Mouse (Mus musculus): Measurements from ENCODE around the gene Nomo1. TPM values are rescaled to one million over a fixed set of nuclear protein-coding genes. Genes with fewer than 3 reads are reported as not detected.
A peak's percentile ranks its signal among the peaks of the same experiment; 100 is the strongest.

Gene Nomo1
- polyA plus RNA-seq, 1 experiment from 2014 or later = 34.4 TPM

- no peak for TF ChIP-seq CTCF (IDR thresholded peaks at IDR 0.05; ENCODE audit: low read depth)
- Histone ChIP-seq H3K4me2 (replicated peaks; ENCODE audit: low read depth) (no peak overlapping the region), H3K36me3 (ENCODE audit: control insufficient read depth, insufficient read depth) (peaks cover 69% of the 10 kb centered on the region), H3K4me1 (replicated peaks; ENCODE audit: control insufficient read depth, insufficient read depth, low read length) (no peaks in the 10 kb centered on the region), H3K9me3 (ENCODE audit: control insufficient read depth) (no peaks in the 10 kb centered on the region), H3K27me3 (replicated peaks; ENCODE audit: control insufficient read depth, insufficient read depth, low read length) (no peaks in the 10 kb centered on the region), H3K27ac (ENCODE audit: low read depth, low read length) (no peak overlapping the region), H3K4me3 (ENCODE audit: low read depth, low read length) (no peak overlapping the region), H3K9ac (ENCODE audit: low read depth, low read length) (no peak overlapping the region)
- 90% methylated on average over 7 of the region's 7 CpGs for WGBS
- ATAC-seq = no peak
Measured at GRCm38 (mm10) chr7:46049981-46050380, 16.5 kb downstream of the Nomo1 start.

- Histone ChIP-seq H3K4me1 (replicated peaks; ENCODE audit: control insufficient read depth, insufficient read depth, low read length) (no peaks in the 10 kb centered on the region), H3K27me3 (replicated peaks; ENCODE audit: control insufficient read depth, insufficient read depth, low read length) (no peaks in the 10 kb centered on the region), H3K9ac (ENCODE audit: low read depth, low read length) (no peak overlapping the region), H3K4me3 (ENCODE audit: low read depth, low read length) (no peak overlapping the region), H3K36me3 (ENCODE audit: control insufficient read depth, insufficient read depth) (peaks cover 69% of the 10 kb centered on the region), H3K4me2 (replicated peaks; ENCODE audit: low read depth) (no peak overlapping the region), H3K27ac (ENCODE audit: low read depth, low read length) (no peak overlapping the region), H3K9me3 (ENCODE audit: control insufficient read depth) (no peaks in the 10 kb centered on the region)
- no peak for ATAC-seq
- 83% methylated on average over 4 of the region's 4 CpGs for WGBS
- peak; percentile 56 for TF ChIP-seq CTCF (IDR thresholded peaks at IDR 0.05; ENCODE audit: low read depth)
Measured at GRCm38 (mm10) chr7:46052161-46052821, 18.8 kb downstream of the Nomo1 start.

- Histone ChIP-seq H3K9me3 (ENCODE audit: control insufficient read depth) (no peaks in the 10 kb centered on the region), H3K4me1 (replicated peaks; ENCODE audit: control insufficient read depth, insufficient read depth, low read length) (no peaks in the 10 kb centered on the region), H3K36me3 (ENCODE audit: control insufficient read depth, insufficient read depth) (peaks cover 81% of the 10 kb centered on the region), H3K4me2 (replicated peaks; ENCODE audit: low read depth) (no peak overlapping the region), H3K4me3 (ENCODE audit: low read depth, low read length) (no peak overlapping the region), H3K27ac (ENCODE audit: low read depth, low read length) (no peak overlapping the region), H3K27me3 (replicated peaks; ENCODE audit: control insufficient read depth, insufficient read depth, low read length) (no peaks in the 10 kb centered on the region), H3K9ac (ENCODE audit: low read depth, low read length) (no peak overlapping the region)
- ATAC-seq = no peak
- WGBS = 86% methylated on average over 3 of the region's 3 CpGs
- no peak for TF ChIP-seq CTCF (IDR thresholded peaks at IDR 0.05; ENCODE audit: low read depth)
Measured at GRCm38 (mm10) chr7:46053566-46053965, 20.1 kb downstream of the Nomo1 start.

- 95% methylated on average over 11 of the region's 11 CpGs for WGBS
- no peaks in the 10 kb centered on the region for H3K9me3 ChIP-seq (ENCODE audit: control insufficient read depth)
- H3K36me3 ChIP-seq (ENCODE audit: control insufficient read depth, insufficient read depth) = peaks cover 93% of the 10 kb centered on the region
- H3K27ac ChIP-seq (ENCODE audit: low read depth, low read length) = no peak overlapping the region
- H3K4me2 ChIP-seq (replicated peaks; ENCODE audit: low read depth) = no peak overlapping the region
- no peaks in the 10 kb centered on the region for H3K4me1 ChIP-seq (replicated peaks; ENCODE audit: control insufficient read depth, insufficient read depth, low read length)
- H3K9ac ChIP-seq (ENCODE audit: low read depth, low read length) = no peak overlapping the region
- H3K27me3 ChIP-seq (replicated peaks; ENCODE audit: control insufficient read depth, insufficient read depth, low read length) = no peaks in the 10 kb centered on the region
- no peak for TF ChIP-seq CTCF (IDR thresholded peaks at IDR 0.05; ENCODE audit: low read depth)
- no peak for ATAC-seq
- no peak overlapping the region for H3K4me3 ChIP-seq (ENCODE audit: low read depth, low read length)
Measured at GRCm38 (mm10) chr7:46058882-46059281, 25.4 kb downstream of the Nomo1 start.

- H3K4me3 ChIP-seq (ENCODE audit: low read depth, low read length) = no peak overlapping the region
- H3K27ac ChIP-seq (ENCODE audit: low read depth, low read length) = no peak overlapping the region
- H3K4me1 ChIP-seq (replicated peaks; ENCODE audit: control insufficient read depth, insufficient read depth, low read length) = no peaks in the 10 kb centered on the region
- no peak overlapping the region for H3K9ac ChIP-seq (ENCODE audit: low read depth, low read length)
- WGBS = 85% methylated on average over 8 of the region's 8 CpGs
- H3K4me2 ChIP-seq (replicated peaks; ENCODE audit: low read depth) = no peak overlapping the region
- H3K9me3 ChIP-seq (ENCODE audit: control insufficient read depth) = no peaks in the 10 kb centered on the region
- peaks cover 90% of the 10 kb centered on the region for H3K36me3 ChIP-seq (ENCODE audit: control insufficient read depth, insufficient read depth)
- H3K27me3 ChIP-seq (replicated peaks; ENCODE audit: control insufficient read depth, insufficient read depth, low read length) = no peaks in the 10 kb centered on the region
- ATAC-seq = no peak
- TF ChIP-seq CTCF (IDR thresholded peaks at IDR 0.05; ENCODE audit: low read depth) = no peak
Measured at GRCm38 (mm10) chr7:46060688-46061087, 27.2 kb downstream of the Nomo1 start.

- Histone ChIP-seq H3K27me3 (replicated peaks; ENCODE audit: control insufficient read depth, insufficient read depth, low read length) (no peaks in the 10 kb centered on the region), H3K4me2 (replicated peaks; ENCODE audit: low read depth) (no peak overlapping the region), H3K4me1 (replicated peaks; ENCODE audit: control insufficient read depth, insufficient read depth, low read length) (no peaks in the 10 kb centered on the region), H3K27ac (ENCODE audit: low read depth, low read length) (no peak overlapping the region), H3K4me3 (ENCODE audit: low read depth, low read length) (no peak overlapping the region), H3K9ac (ENCODE audit: low read depth, low read length) (no peak overlapping the region), H3K36me3 (ENCODE audit: control insufficient read depth, insufficient read depth) (peaks cover 92% of the 10 kb centered on the region), H3K9me3 (ENCODE audit: control insufficient read depth) (no peaks in the 10 kb centered on the region)
- 88% methylated on average over 16 of the region's 16 CpGs for WGBS
- TF ChIP-seq CTCF (IDR thresholded peaks at IDR 0.05; ENCODE audit: low read depth) = no peak
- no peak for ATAC-seq
Measured at GRCm38 (mm10) chr7:46061614-46062013, 28.1 kb downstream of the Nomo1 start.
